ENCODE assay signal across 1 mouse cellular context in genomic region chr11:93957031-93957555, GRCm38 (mm10).
TF ChIP-seq lines count a peak whose summit lies in the region.

No protein-coding gene starts in this region.

TF ChIP-seq in MEL, 35 proteins besides CTCF, POLR2A, EP300 and RAD21:
- TF ChIP-seq GATA1 (IDR thresholded peaks at IDR 0.05; ENCODE audit: low read depth, low read length) (no peak), POLR2AphosphoS2 (IDR thresholded peaks at IDR 0.05; ENCODE audit: low read length) (peak; percentile 58)
